ENCODE assay signal across 9 mouse cellular contexts in the genomic region with DNA sequence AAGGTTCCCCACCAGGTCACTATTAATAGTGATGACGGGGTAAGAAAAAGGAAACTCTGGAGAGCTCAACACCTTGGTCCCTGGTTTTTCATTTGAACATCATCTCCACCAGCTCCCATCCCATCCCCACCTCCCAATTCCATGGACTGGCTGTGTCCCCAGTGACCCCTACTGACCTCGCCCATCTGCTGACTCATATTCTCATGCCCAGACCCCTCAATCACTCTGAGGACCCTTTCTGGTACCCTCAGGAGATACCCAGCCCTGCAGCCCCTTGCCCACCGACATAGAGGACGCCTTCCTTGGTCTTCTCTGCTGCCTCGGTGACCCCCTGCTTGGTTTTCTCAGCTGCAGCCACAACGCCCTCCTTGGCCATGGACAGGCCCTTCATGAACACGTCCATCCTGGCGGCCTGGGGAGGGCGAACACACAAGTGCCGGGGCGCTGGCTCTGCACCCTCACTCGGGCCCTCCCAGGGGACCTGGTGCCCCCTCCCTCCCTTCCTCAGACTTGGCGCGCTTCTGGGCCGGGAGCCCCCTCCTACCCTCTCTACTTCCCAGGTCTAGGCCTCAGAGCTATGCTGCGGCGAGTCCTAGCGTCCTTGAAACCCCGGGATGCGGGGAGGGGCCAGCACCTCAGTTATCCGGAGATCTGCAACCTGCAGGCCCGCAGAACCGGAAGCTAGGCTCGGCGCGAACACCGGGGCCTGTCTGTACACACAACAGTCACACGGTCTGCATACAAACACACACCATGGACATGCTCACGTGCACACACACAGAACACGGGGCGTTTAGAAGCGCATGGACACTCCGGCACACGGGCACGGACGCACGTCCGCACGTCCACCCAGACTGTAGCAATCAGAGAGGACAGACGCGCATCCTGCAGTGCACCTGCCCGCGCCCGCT. TPM values are rescaled to one million over a fixed set of nuclear protein-coding genes. Genes with fewer than 3 reads are reported as not detected.
DNase-seq lines count a peak whose midpoint lies in the region; ATAC-seq and TF ChIP-seq lines count a peak whose summit lies in the region.
"Had no signal": no experiment of that assay in that cellular context is flagged by ENCODE, and none has a peak within 500 bp of the region (broad histone marks: within the 10 kb centered on the region; RNA-seq: fewer than 3 reads in every experiment).

No protein-coding gene starts in this region.

- H3K9ac ChIP-seq in heart, embryonic 12.5 days: no peak overlapping the region
- peak overlapping the region; percentile 70 for H3K9ac ChIP-seq in hindbrain, postnatal 0 days (replicated peaks; ENCODE audit: low read length)
- peak overlapping the region; percentile 62 for H3K9ac ChIP-seq in neural tube, embryonic 14.5 days (replicated peaks; ENCODE audit: low read depth, low read length)

- 0 out of 2 replicates have a peak, but pooled peaks cover 4% of the 10 kb centered on the region for H3K9me3 ChIP-seq in heart, embryonic 12.5 days (replicated peaks)
- H3K9me3 ChIP-seq in hindbrain, postnatal 0 days (ENCODE audit: low read length): no peaks in the 10 kb centered on the region
- H3K9me3 ChIP-seq in neural tube, embryonic 14.5 days (ENCODE audit: control insufficient read depth, low read length): no peaks in the 10 kb centered on the region

- 5% methylated on average over 44 of the region's 44 CpGs for WGBS in heart, embryonic 12.5 days
- 5% methylated on average over 44 of the region's 44 CpGs for WGBS in hindbrain, postnatal 0 days
- 5% methylated on average over 44 of the region's 44 CpGs for WGBS in neural tube, embryonic 14.5 days

- no peaks in the 10 kb centered on the region for H3K36me3 ChIP-seq in heart, embryonic 12.5 days
- no peaks in the 10 kb centered on the region for H3K36me3 ChIP-seq in hindbrain, postnatal 0 days (ENCODE audit: insufficient read depth, low read length)
- no peaks in the 10 kb centered on the region for H3K36me3 ChIP-seq in neural tube, embryonic 14.5 days (ENCODE audit: control insufficient read depth, insufficient read depth, low read length)
- H3K36me3 ChIP-seq: G1E had no signal

- peaks cover 11% of the 10 kb centered on the region for H3K4me1 ChIP-seq in heart, embryonic 12.5 days (replicated peaks)
- H3K4me1 ChIP-seq in hindbrain, postnatal 0 days (ENCODE audit: insufficient read depth, low read length): peaks cover 4% of the 10 kb centered on the region; the same call in 1 of the 2 replicates
- H3K4me1 ChIP-seq in neural tube, embryonic 14.5 days (ENCODE audit: control insufficient read depth, insufficient read depth, low read length): 0 out of 2 replicates have a peak, but pooled peaks cover 2% of the 10 kb centered on the region

- TF ChIP-seq CTCF in hindbrain, postnatal 0 days (IDR thresholded peaks at IDR 0.05; ENCODE audit: low read depth): no peak

- peak overlapping the region; percentile 66 for H3K4me2 ChIP-seq in heart, embryonic 12.5 days
- peak overlapping the region; percentile 67 for H3K4me2 ChIP-seq in hindbrain, postnatal 0 days (ENCODE audit: low read depth, low read length)
- H3K4me2 ChIP-seq in neural tube, embryonic 14.5 days (ENCODE audit: low read depth, low read length): peak overlapping the region; percentile 61

- H3K27me3 ChIP-seq in heart, embryonic 12.5 days (replicated peaks): peaks cover 78% of the 10 kb centered on the region
- no peaks in the 10 kb centered on the region for H3K27me3 ChIP-seq in hindbrain, postnatal 0 days (ENCODE audit: insufficient read depth, low read length)
- H3K27me3 ChIP-seq in neural tube, embryonic 14.5 days (ENCODE audit: control insufficient read depth, insufficient read depth, low read length): peaks cover 10% of the 10 kb centered on the region; the same call in 1 of the 2 replicates

- intact Hi-C loops in heart, postnatal 25 days (cut with DNase I): no loop called here

- ATAC-seq in heart, embryonic 12.5 days (ENCODE audit: insufficient number of reproducible peaks, low FRiP score): no peak
- ATAC-seq in hindbrain, postnatal 0 days: peak; percentile 68
- ATAC-seq in neural tube, embryonic 14.5 days (ENCODE audit: low read depth): peak; percentile 61
- no peak for ATAC-seq in erythroid progenitor cell, adult 5-6 weeks (replicated peaks; ENCODE audit: low FRiP score, poor library complexity, severe bottlenecking)

- DNase-seq in heart, postnatal 25 days (ENCODE audit: low spot score): no peak
- DNase-seq in thymus, postnatal 4 days: peak; percentile 25
- no peak for DNase-seq in thymus, adult 18-20 months
- DNase-seq in hindbrain, postnatal 0 days (ENCODE audit: low spot score): peak; percentile 57
- DNase-seq in gastrocnemius, adult 8-10 months (ENCODE audit: low spot score in 2 of 2): no peak

- H3K27ac ChIP-seq in heart, embryonic 12.5 days (ENCODE audit: poor library complexity, severe bottlenecking): no peak overlapping the region
- H3K27ac ChIP-seq in hindbrain, postnatal 0 days: peak overlapping the region; percentile 82
- H3K27ac ChIP-seq in neural tube, embryonic 14.5 days (ENCODE audit: low read depth, low read length): 0 out of 2 replicates have a peak overlapping the region, but pooled peaks have one; percentile 29

- H3K4me3 ChIP-seq in heart, embryonic 12.5 days: peak overlapping the region; percentile 37
- H3K4me3 ChIP-seq in hindbrain, postnatal 0 days (ENCODE audit: low read length): peak overlapping the region; percentile 62
- peak overlapping the region; percentile 44 for H3K4me3 ChIP-seq in neural tube, embryonic 14.5 days (ENCODE audit: low read depth, low read length)

RNA-seq across cellular contexts. Expression of gene Sncb, which starts 0.9 kb away (rescaled TPM):
- 0.18 and 0.37 TPM in 2 replicates for polyA plus RNA-seq in heart, embryonic 12.5 days (2016; fragmentation: Nextera tagmentation; extraction: Ambion mirVana)
- not detected for total RNA-seq in heart, postnatal 25 days (2021)
- total RNA-seq in hindbrain, postnatal 0 days (2014; rRNA removed): 96.8 and 111 TPM in 2 replicates
- polyA plus RNA-seq in hindbrain, postnatal 0 days (2015; fragmentation: Nextera tagmentation; extraction: Ambion mirVana): 202 and 222 TPM in 2 replicates
- 61.3 and 118 TPM in 2 replicates for polyA plus RNA-seq in neural tube, embryonic 14.5 days (2014; fragmentation: Nextera tagmentation; extraction: Ambion mirVana)
- total RNA-seq in erythroid progenitor cell, adult 5-6 weeks (2015; ENCODE audit: low replicate concordance): not detected in 2 replicates
- not detected in 2 replicates for total RNA-seq in erythroid progenitor cell, adult 5-6 weeks (2017; ENCODE audit: low replicate concordance)
- under 1 TPM in 1 of 4 experiments, not detected in 3; 0.24 TPM for total RNA-seq in gastrocnemius, adult 8-10 months (2022)
- total RNA-seq: G1E had no signal
- polyA plus RNA-seq: G1E had no signal

RNA-seq across cellular contexts. Expression of gene Gprin1, which starts 15.9 kb away (rescaled TPM):
- polyA plus RNA-seq in heart, embryonic 12.5 days (2016; fragmentation: Nextera tagmentation; extraction: Ambion mirVana): 0.22 and 0.27 TPM in 2 replicates
- not detected for total RNA-seq in heart, postnatal 25 days (2021)
- 146 and 153 TPM in 2 replicates for total RNA-seq in hindbrain, postnatal 0 days (2014; rRNA removed)
- polyA plus RNA-seq in hindbrain, postnatal 0 days (2015; fragmentation: Nextera tagmentation; extraction: Ambion mirVana): 18.3 and 19.9 TPM in 2 replicates
- 17.3 and 19.6 TPM in 2 replicates for polyA plus RNA-seq in neural tube, embryonic 14.5 days (2014; fragmentation: Nextera tagmentation; extraction: Ambion mirVana)
- total RNA-seq in erythroid progenitor cell, adult 5-6 weeks (2015; ENCODE audit: low replicate concordance): not detected in 2 replicates
- total RNA-seq in erythroid progenitor cell, adult 5-6 weeks (2017; ENCODE audit: low replicate concordance): not detected in 2 replicates
- total RNA-seq in gastrocnemius, adult 8-10 months (2022): under 1 TPM in 2 of 4 experiments, not detected in 2; 0.05 to 0.07 TPM
- polyA plus RNA-seq: G1E had no signal

RNA-seq across cellular contexts. Expression of gene Eif4e1b, which starts 18.3 kb away (rescaled TPM):
- polyA plus RNA-seq in heart, embryonic 12.5 days (2016; fragmentation: Nextera tagmentation; extraction: Ambion mirVana): not detected in 2 replicates
- not detected for total RNA-seq in heart, postnatal 25 days (2021)
- total RNA-seq in hindbrain, postnatal 0 days (2014; rRNA removed): not detected in 2 replicates
- polyA plus RNA-seq in hindbrain, postnatal 0 days (2015; fragmentation: Nextera tagmentation; extraction: Ambion mirVana): not detected in 2 replicates
- polyA plus RNA-seq in neural tube, embryonic 14.5 days (2014; fragmentation: Nextera tagmentation; extraction: Ambion mirVana): not detected in 2 replicates
- not detected in 2 replicates for total RNA-seq in erythroid progenitor cell, adult 5-6 weeks (2015; ENCODE audit: low replicate concordance)
- not detected in 2 replicates for total RNA-seq in erythroid progenitor cell, adult 5-6 weeks (2017; ENCODE audit: low replicate concordance)
- total RNA-seq in gastrocnemius, adult 8-10 months (2022): not detected
- polyA plus RNA-seq: G1E had no signal

RNA-seq across cellular contexts. Expression of gene Tspan17, which starts 23.6 kb away (rescaled TPM):
- 3.1 and 5.8 TPM in 2 replicates for polyA plus RNA-seq in heart, embryonic 12.5 days (2016; fragmentation: Nextera tagmentation; extraction: Ambion mirVana)
- 10 to 100 TPM in 1 of 2 experiments, 1 to 10 TPM in 1; 8.6 to 12.3 TPM for total RNA-seq in heart, postnatal 25 days (2021)
- 53.2 and 60.5 TPM in 2 replicates for total RNA-seq in hindbrain, postnatal 0 days (2014; rRNA removed)
- polyA plus RNA-seq in hindbrain, postnatal 0 days (2015; fragmentation: Nextera tagmentation; extraction: Ambion mirVana): 143 and 153 TPM in 2 replicates
- 78.1 and 82.3 TPM in 2 replicates for polyA plus RNA-seq in neural tube, embryonic 14.5 days (2014; fragmentation: Nextera tagmentation; extraction: Ambion mirVana)
- total RNA-seq in erythroid progenitor cell, adult 5-6 weeks (2015; ENCODE audit: low replicate concordance): not detected in 2 replicates
- total RNA-seq in erythroid progenitor cell, adult 5-6 weeks (2017; ENCODE audit: low replicate concordance): 6.3 TPM in 1 of 2 replicates, not detected in the other
- 10 to 100 TPM; 15.5 to 26.0 (median 20.5) TPM for total RNA-seq in gastrocnemius, adult 8-10 months (2022)

Comparison
In these comparisons a context has a peak if more than half of its experiments do, and no peak if none do; other contexts are left out.
1. DNase-seq: peak in thymus, postnatal 4 days (single experiment) and hindbrain, postnatal 0 days (single experiment); none in heart, postnatal 25 days (single experiment), thymus, adult 18-20 months (0 of 2) and gastrocnemius, adult 8-10 months (0 of 2).
2. ATAC-seq: peak in hindbrain, postnatal 0 days (single experiment) and neural tube, embryonic 14.5 days (single experiment); none in heart, embryonic 12.5 days (single experiment) and erythroid progenitor cell, adult 5-6 weeks (single experiment).
3. RNA of gene Sncb, which starts 0.9 kb away (total RNA-seq): 96.8 to 111 TPM in hindbrain, postnatal 0 days; 0.24 TPM in gastrocnemius, adult 8-10 months, not detected in heart, postnatal 25 days and not detected in erythroid progenitor cell, adult 5-6 weeks; every median in the first group is over 10 times any median in the second.
4. RNA of gene Gprin1, which starts 15.9 kb away (total RNA-seq): 146 to 153 TPM in hindbrain, postnatal 0 days; 0.05 to 0.07 TPM in gastrocnemius, adult 8-10 months, not detected in heart, postnatal 25 days and not detected in erythroid progenitor cell, adult 5-6 weeks; every median in the first group is over 100 times any median in the second.
5. Peak in every context shown above with its lines, with median percentiles within 50 percentile points of each other: H3K4me2 ChIP-seq and H3K4me3 ChIP-seq.